Mouse (Mus musculus) kidney, adult 8-10 months (tissue): ENCODE results near the gene Unc93a.
"Not testable (repeated sequence)": the region's sequence is repeated elsewhere in the genome, so short reads cannot be mapped to it uniquely, and the experiment has no call there.

ENCODE experiments used
- DNase-seq, 2 experiments: peaks; one replicate each; pipeline ENCODE4 v3.0.0; 2022

Gene Unc93a

GRCm38 (mm10) chr17:13131710-13132109 lies at the start of gene Unc93a:
Gene Unc93a (minus strand): TSS chr17:13131810.
- not testable (repeated sequence) for DNase-seq

- DNase-seq, result not testable (repeated sequence)
Observed at GRCm38 (mm10) chr17:13180491-13180890, 48.9 kb upstream of the Unc93a start.

- DNase-seq, result not testable (repeated sequence)
Observed at GRCm38 (mm10) chr17:13179021-13179420, 47.4 kb upstream of the Unc93a start.

- not testable (repeated sequence) for DNase-seq
Observed at GRCm38 (mm10) chr17:13177796-13178195, 46.2 kb upstream of the Unc93a start.

- DNase-seq, result not testable (repeated sequence)
Observed at GRCm38 (mm10) chr17:13175609-13176008, 44.0 kb upstream of the Unc93a start.

GRCm38 (mm10) chr17:13174029-13174428 lies 42.4 kb upstream of the Unc93a start:
- not testable (repeated sequence) for DNase-seq

GRCm38 (mm10) chr17:13173578-13173977 lies 42.0 kb upstream of the Unc93a start:
- not testable (repeated sequence) for DNase-seq

- DNase-seq, result not testable (repeated sequence)
Observed at GRCm38 (mm10) chr17:13146128-13146527, 14.5 kb upstream of the Unc93a start.

- not testable (repeated sequence) for DNase-seq
Observed at GRCm38 (mm10) chr17:13144580-13145215, 13.1 kb upstream of the Unc93a start.

GRCm38 (mm10) chr17:13142665-13143064 lies 11.1 kb upstream of the Unc93a start:
- not testable (repeated sequence) for DNase-seq

GRCm38 (mm10) chr17:13135356-13135755 lies 3.7 kb upstream of the Unc93a start:
- DNase-seq, result not testable (repeated sequence)

- not testable (repeated sequence) for DNase-seq
Observed at GRCm38 (mm10) chr17:13132352-13132751, 742 bp upstream of the Unc93a start.

GRCm38 (mm10) chr17:13129737-13130465 lies 1.7 kb downstream of the Unc93a start:
- DNase-seq, result not testable (repeated sequence)

- DNase-seq, result not testable (repeated sequence)
Observed at GRCm38 (mm10) chr17:13129324-13129723, 2.3 kb downstream of the Unc93a start.

- not testable (repeated sequence) for DNase-seq
Observed at GRCm38 (mm10) chr17:13124241-13124640, 7.4 kb downstream of the Unc93a start.

GRCm38 (mm10) chr17:13123308-13124038 lies 8.1 kb downstream of the Unc93a start:
- DNase-seq, result not testable (repeated sequence)

- not testable (repeated sequence) for DNase-seq
Observed at GRCm38 (mm10) chr17:13112504-13113291, 18.9 kb downstream of the Unc93a start.

- DNase-seq, result not testable (repeated sequence)
Observed at GRCm38 (mm10) chr17:13106563-13106962, 25.0 kb downstream of the Unc93a start.

GRCm38 (mm10) chr17:13092960-13093359 lies 38.6 kb downstream of the Unc93a start:
- not testable (repeated sequence) for DNase-seq

GRCm38 (mm10) chr17:13092100-13092764 lies 39.4 kb downstream of the Unc93a start:
- DNase-seq, result not testable (repeated sequence)

- not testable (repeated sequence) for DNase-seq
Observed at GRCm38 (mm10) chr17:13091510-13091909, 40.1 kb downstream of the Unc93a start.

GRCm38 (mm10) chr17:13069227-13069626 lies 62.4 kb downstream of the Unc93a start:
- DNase-seq, result not testable (repeated sequence)
